Mouse (Mus musculus): ENCODE results near the gene Sema4d. TPM values are rescaled to one million over a fixed set of nuclear protein-coding genes. Genes with fewer than 3 reads are reported as not detected.

The Sema4d gene
- total and polyA plus RNA-seq, 3 experiments, result 17.3 to 64.7 (median 62.1) TPM

GRCm38 (mm10) chr13:51736007-51736911, 57.3 kb downstream of the Sema4d start:
- TF ChIP-seq CTCF (IDR thresholded peaks at IDR 0.05; ENCODE audit: low read depth, low read length) (no peak), POLR2AphosphoS5 (IDR thresholded peaks at IDR 0.05; ENCODE audit: insufficient replicate concordance, low read depth, low read length) (no peak), TAL1 (conservative IDR thresholded peaks at IDR 0.05; ENCODE audit: low read depth, low read length) (no peak), GATA1 (IDR thresholded peaks at IDR 0.05; ENCODE audit: borderline replicate concordance, low read length) (no peak)
- Histone ChIP-seq H3K36me3 (replicated peaks) (peaks cover 72% of the 10 kb centered on the region), H3K4me1 (ENCODE audit: insufficient read depth, low read depth, low read length) (peaks cover 100% of the 10 kb centered on the region), H3K27me3 (ENCODE audit: insufficient read depth, low read length) (no peaks in the 10 kb centered on the region), H3K9me3 (replicated peaks) (no peaks in the 10 kb centered on the region), H3K4me3 (ENCODE audit: low read depth, low read length) (peak overlapping the region; percentile 50; the same call in 1 of the 2 replicates)
- ATAC-seq (ENCODE audit: extremely low read depth, insufficient number of reproducible peaks, low FRiP score, poor library complexity, severe bottlenecking) (no peak), DNase-seq (ENCODE audit: low spot score) (no peak)

DNA sequence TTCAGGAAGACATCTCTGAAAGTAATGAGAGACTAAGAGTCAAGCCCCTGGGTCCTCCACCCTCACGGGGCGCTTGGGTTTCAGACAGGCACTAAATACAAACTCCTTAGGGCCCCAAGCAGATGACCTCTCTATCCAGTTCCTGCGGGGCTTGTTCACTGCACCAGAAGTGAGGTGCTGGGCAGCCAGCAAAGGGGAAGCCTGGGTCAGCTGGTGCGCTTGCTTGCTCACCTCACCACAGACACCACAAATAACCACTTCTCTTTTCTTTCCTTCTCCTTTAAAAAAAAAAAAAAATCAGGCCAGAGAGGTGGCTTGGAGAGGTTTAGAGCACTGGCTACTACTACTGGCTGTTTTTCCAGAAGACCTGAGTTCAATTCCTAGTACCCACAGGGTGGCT, 59.0 kb downstream of the Sema4d start:
- Histone ChIP-seq H3K27me3 (ENCODE audit: insufficient read depth, low read length) (no peaks in the 10 kb centered on the region), H3K9me3 (replicated peaks) (no peaks in the 10 kb centered on the region), H3K4me3 (ENCODE audit: low read depth, low read length) (no peak overlapping the region; the same call in 1 of the 2 replicates), H3K36me3 (replicated peaks) (peaks cover 71% of the 10 kb centered on the region), H3K4me1 (ENCODE audit: insufficient read depth, low read depth, low read length) (peaks cover 100% of the 10 kb centered on the region)
- peak; percentile 75 for DNase-seq (ENCODE audit: low spot score)
- TF ChIP-seq TAL1 (conservative IDR thresholded peaks at IDR 0.05; ENCODE audit: low read depth, low read length) (no peak), GATA1 (IDR thresholded peaks at IDR 0.05; ENCODE audit: borderline replicate concordance, low read length) (no peak), CTCF (IDR thresholded peaks at IDR 0.05; ENCODE audit: low read depth, low read length) (no peak)
- peak; percentile 22 for ATAC-seq (ENCODE audit: extremely low read depth, insufficient number of reproducible peaks, low FRiP score, poor library complexity, severe bottlenecking)

DNA sequence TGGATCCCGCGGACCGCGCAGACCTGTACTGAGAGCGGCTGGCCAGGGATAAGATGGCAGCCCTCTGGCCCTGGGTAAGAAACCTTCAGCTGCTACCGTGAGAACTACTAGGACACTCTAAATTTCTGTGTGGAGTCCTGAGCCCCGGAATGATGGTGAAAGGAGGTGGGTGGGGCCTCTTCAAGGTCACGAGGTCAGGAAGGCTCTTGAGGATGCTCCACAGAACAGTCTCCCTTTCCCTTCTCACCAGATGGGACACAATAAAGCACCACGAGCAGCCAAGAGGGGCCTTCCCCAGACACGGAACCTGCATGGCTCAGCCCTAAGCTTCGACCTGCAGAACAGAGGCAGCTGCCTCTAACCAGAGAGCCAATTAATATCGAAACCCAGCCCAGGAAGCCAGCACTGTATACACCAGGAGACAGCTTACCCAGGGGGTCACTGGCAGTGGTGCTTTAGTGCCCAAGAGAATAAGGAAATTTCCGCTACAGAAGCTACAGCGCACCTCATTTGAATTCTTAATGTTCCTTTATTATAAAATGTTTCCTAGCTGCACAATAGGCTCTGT, 61.4 kb downstream of the Sema4d start:
- Histone ChIP-seq H3K36me3 (replicated peaks) (peaks cover 74% of the 10 kb centered on the region), H3K4me1 (ENCODE audit: insufficient read depth, low read depth, low read length) (peaks cover 96% of the 10 kb centered on the region), H3K9me3 (replicated peaks) (no peaks in the 10 kb centered on the region), H3K27me3 (ENCODE audit: insufficient read depth, low read length) (no peaks in the 10 kb centered on the region), H3K4me3 (ENCODE audit: low read depth, low read length) (no peak overlapping the region)
- ATAC-seq (ENCODE audit: extremely low read depth, insufficient number of reproducible peaks, low FRiP score, poor library complexity, severe bottlenecking), result no peak
- TF ChIP-seq GATA2 (IDR thresholded peaks at IDR 0.05; ENCODE audit: borderline replicate concordance, low read depth, low read length), result no peak
- no peak for TF ChIP-seq GATA1 (IDR thresholded peaks at IDR 0.05; ENCODE audit: borderline replicate concordance, low read length)
- TF ChIP-seq TAL1 (conservative IDR thresholded peaks at IDR 0.05; ENCODE audit: low read depth, low read length), result no peak
- no peak for TF ChIP-seq CTCF (IDR thresholded peaks at IDR 0.05; ENCODE audit: low read depth, low read length)
- no peak for TF ChIP-seq POLR2AphosphoS5 (IDR thresholded peaks at IDR 0.05; ENCODE audit: insufficient replicate concordance, low read depth, low read length)
- no peak for DNase-seq (ENCODE audit: low spot score)

GRCm38 (mm10) chr13:51731474-51731873, 62.1 kb downstream of the Sema4d start:
- H3K27me3 ChIP-seq (ENCODE audit: insufficient read depth, low read length), result no peaks in the 10 kb centered on the region
- H3K4me1 ChIP-seq (ENCODE audit: insufficient read depth, low read depth, low read length), result peaks cover 95% of the 10 kb centered on the region
- TF ChIP-seq GATA2 (IDR thresholded peaks at IDR 0.05; ENCODE audit: borderline replicate concordance, low read depth, low read length) (no peak), TAL1 (conservative IDR thresholded peaks at IDR 0.05; ENCODE audit: low read depth, low read length) (no peak), GATA1 (IDR thresholded peaks at IDR 0.05; ENCODE audit: borderline replicate concordance, low read length) (no peak), POLR2AphosphoS5 (IDR thresholded peaks at IDR 0.05; ENCODE audit: insufficient replicate concordance, low read depth, low read length) (no peak)
- ATAC-seq (ENCODE audit: extremely low read depth, insufficient number of reproducible peaks, low FRiP score, poor library complexity, severe bottlenecking), result no peak
- no peaks in the 10 kb centered on the region for H3K9me3 ChIP-seq (replicated peaks)
- no peak for DNase-seq (ENCODE audit: low spot score)
- peaks cover 79% of the 10 kb centered on the region for H3K36me3 ChIP-seq (replicated peaks)
- no peak overlapping the region; the same call in 1 of the 2 replicates for H3K4me3 ChIP-seq (ENCODE audit: low read depth, low read length)

DNA sequence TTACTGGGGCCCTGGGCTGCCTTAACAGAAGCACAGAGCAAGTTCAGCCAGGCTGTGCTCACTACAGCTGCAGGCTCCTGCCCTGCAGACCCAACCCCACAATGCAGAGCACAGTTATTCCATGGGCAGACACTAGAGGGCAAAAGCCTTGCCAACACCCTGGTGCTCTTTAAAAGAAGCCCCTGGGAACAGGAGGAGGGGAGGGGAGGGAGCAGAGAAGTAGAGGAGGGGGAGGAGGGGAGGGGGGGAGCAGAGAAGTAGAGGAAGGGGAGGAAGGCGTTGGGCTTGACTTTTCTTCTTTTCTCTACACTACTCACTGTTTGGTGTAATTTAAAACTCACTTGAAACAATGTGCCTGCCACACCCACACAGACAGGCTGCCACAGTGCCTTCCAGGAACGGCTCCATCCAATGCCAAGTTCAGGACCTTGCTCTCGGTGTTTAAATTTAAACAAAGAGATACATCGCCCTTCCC, 63.6 kb downstream of the Sema4d start:
- H3K9me3 ChIP-seq (replicated peaks), result no peaks in the 10 kb centered on the region
- peak overlapping the region; percentile 20; the same call in 1 of the 2 replicates for H3K4me3 ChIP-seq (ENCODE audit: low read depth, low read length)
- H3K27me3 ChIP-seq (ENCODE audit: insufficient read depth, low read length), result no peaks in the 10 kb centered on the region
- peaks cover 94% of the 10 kb centered on the region for H3K4me1 ChIP-seq (ENCODE audit: insufficient read depth, low read depth, low read length)
- DNase-seq (ENCODE audit: low spot score), result peak; percentile 37
- no peak for ATAC-seq (ENCODE audit: extremely low read depth, insufficient number of reproducible peaks, low FRiP score, poor library complexity, severe bottlenecking)
- H3K36me3 ChIP-seq (replicated peaks), result peaks cover 80% of the 10 kb centered on the region
- no peak for TF ChIP-seq CTCF (IDR thresholded peaks at IDR 0.05; ENCODE audit: low read depth, low read length)
- TF ChIP-seq GATA1 (IDR thresholded peaks at IDR 0.05; ENCODE audit: borderline replicate concordance, low read length), result no peak
- no peak for TF ChIP-seq POLR2AphosphoS5 (IDR thresholded peaks at IDR 0.05; ENCODE audit: insufficient replicate concordance, low read depth, low read length)
- TF ChIP-seq TAL1 (conservative IDR thresholded peaks at IDR 0.05; ENCODE audit: low read depth, low read length), result no peak
- TF ChIP-seq GATA2 (IDR thresholded peaks at IDR 0.05; ENCODE audit: borderline replicate concordance, low read depth, low read length), result no peak

DNA sequence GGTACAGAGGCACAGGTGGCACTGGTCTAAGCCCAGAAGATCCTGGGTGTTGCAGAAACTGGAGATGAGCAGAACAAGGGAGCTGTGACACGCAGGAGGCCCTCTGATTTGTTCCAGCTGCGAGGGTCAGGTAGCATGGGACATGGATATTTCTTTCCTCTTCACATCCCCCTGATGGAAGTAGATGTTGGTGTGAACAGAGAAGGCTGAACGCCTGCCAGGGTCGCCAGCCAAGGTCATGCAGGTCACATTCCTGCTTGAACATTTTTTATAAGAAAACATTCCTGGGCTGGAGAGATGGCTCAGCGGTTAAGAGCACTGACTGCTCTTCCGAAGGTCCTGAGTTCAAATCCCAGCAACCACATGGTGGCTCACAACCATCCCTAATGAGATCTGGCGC, 66.2 kb downstream of the Sema4d start:
- no peak for TF ChIP-seq GATA1 (IDR thresholded peaks at IDR 0.05; ENCODE audit: borderline replicate concordance, low read length)
- no peak for TF ChIP-seq CTCF (IDR thresholded peaks at IDR 0.05; ENCODE audit: low read depth, low read length)
- TF ChIP-seq GATA2 (IDR thresholded peaks at IDR 0.05; ENCODE audit: borderline replicate concordance, low read depth, low read length), result no peak
- TF ChIP-seq TAL1 (conservative IDR thresholded peaks at IDR 0.05; ENCODE audit: low read depth, low read length), result no peak
- no peak for TF ChIP-seq POLR2AphosphoS5 (IDR thresholded peaks at IDR 0.05; ENCODE audit: insufficient replicate concordance, low read depth, low read length)
- H3K36me3 ChIP-seq (replicated peaks), result peaks cover 87% of the 10 kb centered on the region
- peaks cover 92% of the 10 kb centered on the region for H3K4me1 ChIP-seq (ENCODE audit: insufficient read depth, low read depth, low read length)
- DNase-seq (ENCODE audit: low spot score) (no peak), ATAC-seq (ENCODE audit: extremely low read depth, insufficient number of reproducible peaks, low FRiP score, poor library complexity, severe bottlenecking) (no peak)
- no peaks in the 10 kb centered on the region for H3K9me3 ChIP-seq (replicated peaks)
- H3K4me3 ChIP-seq (ENCODE audit: low read depth, low read length), result peak overlapping the region; percentile 7; the same call in 1 of the 2 replicates
- no peaks in the 10 kb centered on the region for H3K27me3 ChIP-seq (ENCODE audit: insufficient read depth, low read length)

Measured in G1E (cell line).